Mouse (Mus musculus) lung, postnatal 4 days (tissue): ENCODE measurements around the gene Exo5.

ENCODE experiments used
- DNase-seq, 2 experiments: peaks; one replicate each; pipeline ENCODE4 v3.0.0; 2021

Exo5 gene

GRCm38 (mm10) chr4:120924554-120925299, at the start of gene Exo5:
Exo5 (minus strand) TSS chr4:120925017.
- DNase-seq, result peak; percentile 95

DNA sequence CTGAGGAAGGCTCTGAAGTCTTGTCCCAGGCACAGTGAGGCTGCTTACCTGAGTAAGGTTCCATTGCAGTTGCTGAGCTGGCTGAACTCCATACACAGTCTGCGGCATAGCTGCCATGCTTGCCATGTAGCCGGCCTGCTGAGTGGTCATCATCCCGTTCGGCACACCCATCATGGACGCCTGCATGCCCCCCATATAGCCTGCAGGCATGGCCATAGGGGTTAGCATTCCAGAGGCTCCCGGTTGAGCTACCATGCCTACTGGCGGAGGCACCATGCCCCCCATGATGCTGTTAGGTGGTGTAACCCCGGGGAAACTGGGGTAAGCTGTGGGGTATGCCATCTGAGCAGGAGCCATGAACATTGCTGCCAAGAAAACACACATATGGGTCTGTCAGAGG, 47.0 kb upstream of the Exo5 start:
- DNase-seq, result no peak

DNA sequence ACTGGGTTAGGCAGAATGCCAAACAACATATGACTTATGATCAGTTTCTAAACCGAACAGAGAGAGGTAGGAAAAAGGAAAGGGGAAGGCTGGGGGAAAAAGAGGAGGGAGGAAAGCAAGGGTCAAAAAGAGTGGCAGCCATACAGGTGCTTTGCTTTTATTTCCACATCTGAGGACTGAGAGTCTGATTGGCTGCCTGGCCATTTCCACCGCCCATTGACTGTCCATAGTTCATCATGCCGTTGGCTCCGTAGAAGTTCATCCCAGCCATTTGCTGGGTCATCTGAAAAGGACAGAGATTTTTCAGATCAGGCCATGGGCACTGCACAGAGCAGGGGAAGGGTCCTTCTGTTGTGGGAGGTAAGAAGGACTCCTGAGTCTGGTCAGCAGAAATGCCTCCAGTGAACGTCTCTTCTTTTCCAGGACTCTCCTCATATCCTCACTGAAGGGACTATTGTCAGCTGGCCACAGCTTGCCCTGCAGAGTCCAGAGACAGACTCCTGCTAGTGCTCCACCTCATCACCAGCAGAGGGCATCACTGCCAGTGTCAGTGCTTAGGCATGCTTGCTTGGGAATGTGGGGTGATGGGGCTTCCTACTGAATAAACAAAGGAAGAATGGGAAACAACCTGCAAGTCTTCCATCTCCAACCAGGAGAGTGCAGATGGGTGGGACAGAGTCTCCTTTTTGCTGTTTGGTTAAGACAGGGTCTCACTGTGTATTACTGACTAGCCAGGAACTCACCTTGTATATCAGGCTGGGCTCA, 44.7 kb upstream of the Exo5 start:
- DNase-seq, result peak; percentile 39 to 49

- no peak for DNase-seq
Observed at GRCm38 (mm10) chr4:120968486-120968885, 43.7 kb upstream of the Exo5 start.

DNA sequence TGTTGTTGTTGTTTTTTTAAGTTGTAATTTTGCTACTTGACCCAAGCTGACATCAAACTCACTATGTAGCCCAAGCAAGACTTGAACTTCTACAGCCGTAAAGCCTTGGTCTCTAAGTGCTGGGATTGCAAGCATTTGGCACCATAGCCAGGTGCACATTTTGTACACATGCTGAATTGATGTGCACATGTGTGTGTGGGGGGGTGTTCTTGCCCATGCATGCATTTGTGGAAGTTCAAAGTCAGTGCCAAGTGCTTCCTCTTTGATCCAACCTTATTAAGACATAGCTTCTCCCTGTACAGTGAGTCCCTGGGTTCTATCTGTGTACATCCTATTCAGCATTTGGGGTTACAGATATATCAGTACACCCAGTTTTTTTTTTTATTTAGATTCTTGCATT, 30.8 kb upstream of the Exo5 start:
- no peak for DNase-seq

GRCm38 (mm10) chr4:120953667-120954066, 28.9 kb upstream of the Exo5 start:
- no peak for DNase-seq

DNA sequence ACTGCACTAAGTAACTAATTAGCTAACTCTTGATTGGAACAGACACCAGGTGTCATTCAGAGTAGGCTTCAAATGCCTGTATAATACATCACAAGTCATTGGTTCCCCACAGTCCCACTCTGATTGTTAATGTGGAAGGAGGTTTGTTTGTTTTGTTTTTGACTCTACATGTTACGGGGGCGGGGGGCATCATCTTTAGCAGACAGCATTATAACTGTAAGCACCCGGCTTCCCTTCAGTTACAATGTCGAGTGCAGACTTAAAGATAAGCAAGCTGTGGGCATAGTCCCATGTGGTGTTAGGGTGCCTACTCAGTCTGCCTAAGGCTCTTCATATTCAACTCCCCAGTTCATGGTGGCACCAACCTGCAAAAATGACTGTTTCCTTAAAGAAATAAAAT, 28.2 kb upstream of the Exo5 start:
- DNase-seq, result no peak

DNA sequence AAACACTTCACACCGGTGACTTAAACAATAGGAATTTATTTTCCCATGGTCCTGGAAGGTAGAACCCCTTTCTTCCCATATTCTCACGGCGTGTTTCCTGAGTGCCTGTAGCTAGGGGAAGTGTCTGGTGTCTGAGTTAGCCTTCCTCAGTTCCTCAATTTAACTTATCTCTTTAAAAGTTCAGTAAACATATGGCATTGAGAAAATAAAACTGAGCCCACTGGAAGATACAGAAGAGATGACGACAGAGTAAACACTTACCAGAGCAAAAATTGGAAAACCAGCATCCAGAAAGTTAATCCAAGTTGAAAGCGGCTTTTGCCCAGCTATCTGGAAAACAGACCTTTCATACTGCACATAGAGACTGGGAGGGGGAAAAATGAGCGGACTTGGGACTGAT, 27.3 kb upstream of the Exo5 start:
- no peak for DNase-seq

DNA sequence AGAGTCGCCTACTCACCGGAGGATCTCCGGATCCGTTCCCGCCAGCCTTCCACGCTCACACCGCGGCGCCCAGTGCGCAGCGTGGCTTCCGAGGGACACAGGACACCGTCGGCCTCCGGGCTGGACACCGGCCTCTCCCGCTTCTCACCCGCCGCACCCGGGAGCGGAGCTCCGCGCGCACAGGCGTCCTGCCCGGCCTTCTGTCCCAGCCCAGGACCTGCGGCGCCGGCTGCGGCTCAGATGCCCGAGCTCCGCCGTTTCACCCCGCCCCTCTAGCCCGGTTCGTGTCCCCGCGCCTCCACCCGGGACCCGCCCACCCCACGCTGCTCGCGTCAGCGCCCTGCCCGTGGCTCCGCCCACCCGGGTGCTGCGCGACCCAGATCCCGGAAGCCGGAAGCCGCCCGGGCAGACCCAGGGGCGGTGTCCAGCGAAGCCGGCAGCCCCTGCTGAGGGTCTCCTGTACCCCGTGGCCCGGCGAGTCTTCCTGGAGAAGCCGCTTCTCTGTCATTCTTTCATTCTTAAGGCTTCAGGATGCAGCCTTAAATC, 26.7 kb upstream of the Exo5 start, which contains the start of gene Zfp69:
Gene Zfp69 (minus strand): TSS at position 272 of the 546 bp plus-strand sequence.
- peak; percentile 94 to 95 for DNase-seq

DNA sequence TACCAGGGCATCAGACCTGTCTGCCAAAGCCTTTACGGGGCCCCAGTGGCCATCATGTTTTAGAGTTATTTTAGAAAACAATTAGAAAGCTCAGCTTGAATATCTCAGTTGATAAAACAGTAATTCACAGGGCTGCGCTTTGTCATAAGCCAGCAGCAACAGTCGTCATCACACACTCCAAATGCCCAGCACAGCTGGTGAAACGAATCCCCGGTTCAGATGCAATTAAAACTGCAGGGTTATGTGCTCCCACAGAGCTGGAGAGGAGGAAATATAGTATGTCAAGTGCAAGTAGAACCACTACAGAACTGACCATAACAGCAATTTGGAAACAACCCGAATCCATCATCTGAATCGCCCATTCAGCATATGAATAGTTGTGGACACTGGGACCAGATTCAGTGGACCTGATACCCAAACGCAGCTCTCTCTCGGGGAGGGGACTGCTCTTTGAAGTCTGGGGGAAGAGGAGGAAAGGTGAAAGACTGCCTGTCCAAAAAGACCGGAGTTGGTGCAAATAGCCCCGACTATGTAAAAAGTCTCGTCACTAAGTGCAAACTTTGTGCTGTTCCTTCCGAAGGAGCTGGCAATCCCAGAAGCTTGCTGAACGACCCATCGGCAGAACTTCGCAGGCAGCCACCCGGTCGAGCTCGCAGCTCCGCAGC, 26.1 kb upstream of the Exo5 start:
- DNase-seq, result peak in 1 of 2 experiments; percentile 15

- DNase-seq, result peak; percentile 64 to 67
Observed at GRCm38 (mm10) chr4:120948938-120949337, 24.1 kb upstream of the Exo5 start.

GRCm38 (mm10) chr4:120935006-120935405, 10.2 kb upstream of the Exo5 start:
- no peak for DNase-seq

DNA sequence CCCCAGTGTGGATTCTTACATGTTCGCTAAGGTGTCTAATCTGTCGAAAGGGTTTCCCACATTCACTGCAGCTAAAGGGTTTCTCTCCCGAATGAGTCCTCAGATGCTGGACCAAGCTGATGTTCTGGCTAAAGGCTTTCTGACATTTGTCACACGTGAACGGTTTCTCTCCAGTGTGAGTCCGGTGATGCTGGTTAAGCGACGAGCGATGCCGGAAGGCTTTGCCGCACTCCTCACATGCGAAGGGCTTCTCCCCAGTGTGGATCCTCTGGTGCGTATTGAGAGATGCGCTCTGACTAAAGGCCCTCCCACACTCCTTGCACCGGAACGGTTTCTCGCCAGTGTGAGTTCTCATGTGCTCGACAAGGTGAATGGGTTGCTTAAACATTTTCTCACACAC, 5.9 kb upstream of the Exo5 start:
- DNase-seq, result no peak

GRCm38 (mm10) chr4:120928686-120929085, 3.9 kb upstream of the Exo5 start:
- peak; percentile 30 to 42 for DNase-seq

- DNase-seq, result peak; percentile 47 to 65
Observed at GRCm38 (mm10) chr4:120925386-120925785, 569 bp upstream of the Exo5 start.

- no peak for DNase-seq
Observed at GRCm38 (mm10) chr4:120921461-120921860, 3.4 kb downstream of the Exo5 start.

GRCm38 (mm10) chr4:120914501-120914900, 10.3 kb downstream of the Exo5 start:
- no peak for DNase-seq

DNA sequence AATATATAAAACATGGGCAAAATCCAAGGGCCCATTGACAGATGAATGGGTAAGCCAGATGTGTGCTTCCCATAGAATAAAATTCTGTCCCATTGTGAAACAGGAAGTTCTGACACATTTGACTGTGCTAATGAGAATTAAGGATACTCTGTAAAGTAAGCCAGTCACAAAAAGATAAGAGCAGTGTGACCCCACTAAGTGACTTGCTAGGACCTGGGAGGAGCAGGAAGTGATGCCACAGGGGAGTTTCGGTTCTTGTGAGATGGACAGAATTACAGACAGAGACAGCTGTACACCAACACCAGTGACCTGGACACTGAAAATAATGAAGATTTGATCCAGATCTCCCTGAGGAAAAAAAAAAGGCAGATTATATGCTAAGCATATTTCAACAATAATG, 11.0 kb downstream of the Exo5 start:
- no peak for DNase-seq

- DNase-seq, result no peak
Observed at GRCm38 (mm10) chr4:120913443-120913842, 11.4 kb downstream of the Exo5 start.

GRCm38 (mm10) chr4:120912866-120913265, 12.0 kb downstream of the Exo5 start:
- no peak for DNase-seq

- DNase-seq, result no peak
Observed at GRCm38 (mm10) chr4:120911086-120911485, 13.7 kb downstream of the Exo5 start.

GRCm38 (mm10) chr4:120909558-120910150, 15.2 kb downstream of the Exo5 start:
- DNase-seq, result peak in 1 of 2 experiments; percentile 57

GRCm38 (mm10) chr4:120905644-120906043, 19.2 kb downstream of the Exo5 start:
- no peak for DNase-seq
